Mouse (Mus musculus): ENCODE data around the gene Ssu72. TPM values are rescaled to one million over a fixed set of nuclear protein-coding genes. Genes with fewer than 3 reads are reported as not detected.

The Ssu72 gene
- 81.9 and 101 TPM in 2 replicates for polyA plus RNA-seq (2012; rRNA removed)

DNA sequence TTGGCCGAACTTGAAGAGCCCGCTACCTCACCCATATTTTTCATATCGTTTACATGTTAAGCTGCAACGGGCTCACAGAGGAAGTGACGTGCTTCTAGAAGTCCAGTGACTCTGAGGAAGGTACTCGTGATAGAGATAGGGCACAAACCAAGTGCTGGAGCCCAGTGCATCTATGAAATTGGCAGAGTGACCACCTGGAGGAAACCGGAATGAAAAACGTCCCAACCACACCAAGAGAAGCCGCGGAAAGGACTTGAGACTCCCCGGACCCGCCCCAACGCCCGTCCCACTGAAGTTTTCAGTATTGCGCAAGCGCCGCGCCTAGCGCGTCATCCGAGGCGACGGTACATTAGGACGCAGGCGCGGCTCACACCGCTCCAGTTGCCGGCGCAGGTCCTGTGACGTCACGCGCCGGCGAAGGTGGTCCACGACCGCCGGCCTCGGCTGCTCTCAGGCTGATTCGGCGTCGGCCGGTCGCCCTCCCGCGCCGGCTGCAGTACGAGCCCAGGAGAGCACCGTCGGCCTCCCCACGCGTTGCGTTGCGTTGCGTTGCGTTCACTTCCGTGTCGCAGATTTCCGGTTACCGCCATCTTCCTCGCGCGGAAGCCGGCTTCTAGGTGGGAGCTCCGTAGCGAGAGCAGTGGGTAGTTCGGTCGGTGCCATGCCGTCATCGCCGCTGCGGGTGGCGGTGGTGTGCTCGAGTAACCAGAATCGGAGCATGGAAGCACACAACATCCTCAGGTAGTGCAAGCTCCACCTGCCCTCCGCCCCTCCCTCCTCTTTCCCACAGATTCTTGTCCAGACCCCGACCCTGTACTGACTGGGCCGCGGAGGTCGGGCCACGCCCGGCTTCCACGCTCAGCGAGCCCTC, at the start of gene Ssu72:
Gene Ssu72 (plus strand): TSS at position 80 of the 871 bp plus-strand sequence.
- Histone ChIP-seq H3K36me3 (ENCODE audit: control insufficient read depth, insufficient read depth, low read length) (no peaks in the 10 kb centered on the region), H3K27me3 (replicated peaks; ENCODE audit: control insufficient read depth, insufficient read depth, low read length) (no peaks in the 10 kb centered on the region), H3K4me1 (ENCODE audit: control insufficient read depth, insufficient read depth, low read length) (no peaks in the 10 kb centered on the region; the same call in 1 of the 2 replicates), H3K4me3 (ENCODE audit: insufficient read depth, low read depth, low read length) (peak within 1 kb of the TSS; percentile 89), H3K27ac (ENCODE audit: insufficient read depth, low read depth, low read length) (peak within 1 kb of the TSS; percentile 96)
- DNase-seq = peak; percentile 97
- WGBS = under 1% methylated on average over 83 of the region's 83 CpGs
- peak; percentile 32 for TF ChIP-seq POLR2A (IDR thresholded peaks at IDR 0.05; ENCODE audit: low read depth, low read length)
- TF ChIP-seq CTCF (conservative IDR thresholded peaks at IDR 0.05; ENCODE audit: insufficient read depth, insufficient read length, low read depth, low read length) = no peak

DNA sequence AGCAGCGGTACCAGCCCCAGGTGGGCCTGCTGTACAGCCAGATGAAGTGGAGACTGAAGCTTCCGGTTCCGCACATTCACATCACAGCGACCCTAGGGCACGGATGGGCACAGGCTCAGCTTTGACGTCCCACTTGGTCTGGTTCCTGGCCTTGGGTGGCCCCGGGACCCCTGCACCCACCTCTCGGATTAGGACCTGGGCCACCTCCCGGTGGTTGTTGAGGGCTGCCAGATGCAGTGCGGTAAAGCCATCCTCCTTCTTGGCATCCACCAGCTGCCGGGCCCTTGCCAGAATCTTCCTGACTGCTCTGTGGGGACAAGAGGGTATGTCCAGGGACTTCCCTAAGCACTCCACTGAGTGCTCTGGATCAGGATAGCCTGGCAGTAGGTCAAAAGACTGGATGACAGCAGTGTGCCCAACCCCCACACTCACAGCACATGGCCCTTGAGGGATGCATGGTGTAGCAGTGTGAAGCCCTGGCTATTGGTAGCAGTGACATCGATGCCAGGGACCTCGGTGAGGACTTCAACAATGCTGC, 48.3 kb upstream of the Ssu72 start:
- Histone ChIP-seq H3K27me3 (replicated peaks; ENCODE audit: control insufficient read depth, insufficient read depth, low read length) (no peaks in the 10 kb centered on the region), H3K4me1 (ENCODE audit: control insufficient read depth, insufficient read depth, low read length) (peaks cover 10% of the 10 kb centered on the region), H3K36me3 (ENCODE audit: control insufficient read depth, insufficient read depth, low read length) (no peaks in the 10 kb centered on the region), H3K27ac (ENCODE audit: insufficient read depth, low read depth, low read length) (no peak overlapping the region), H3K4me3 (ENCODE audit: insufficient read depth, low read depth, low read length) (no peak overlapping the region)
- no peak for TF ChIP-seq CTCF (conservative IDR thresholded peaks at IDR 0.05; ENCODE audit: insufficient read depth, insufficient read length, low read depth, low read length)
- no peak for TF ChIP-seq POLR2A (IDR thresholded peaks at IDR 0.05; ENCODE audit: low read depth, low read length)
- 97% methylated on average over 13 of the region's 13 CpGs for WGBS
- no peak for DNase-seq

DNA sequence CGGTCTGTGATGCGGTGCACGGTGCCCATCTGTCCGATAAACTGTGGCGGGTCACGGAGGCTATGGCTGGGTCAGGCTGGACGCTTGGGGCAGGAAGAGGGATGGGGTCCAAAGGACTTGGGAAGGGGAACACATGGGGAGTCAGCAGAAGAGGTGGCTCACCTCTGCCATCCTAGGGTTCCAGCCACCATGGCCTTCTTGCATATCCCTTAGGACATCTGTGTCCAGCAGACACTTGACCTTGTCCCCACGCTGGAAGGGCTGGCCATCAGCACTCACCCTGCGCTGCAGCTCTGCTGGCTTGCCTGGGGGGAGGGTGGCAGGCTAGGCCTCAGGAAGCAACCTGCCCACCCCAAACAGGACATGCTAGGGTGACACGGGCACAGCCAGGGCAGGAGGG, 45.6 kb upstream of the Ssu72 start:
- Histone ChIP-seq H3K4me1 (ENCODE audit: control insufficient read depth, insufficient read depth, low read length) (peaks cover 3% of the 10 kb centered on the region), H3K27me3 (replicated peaks; ENCODE audit: control insufficient read depth, insufficient read depth, low read length) (no peaks in the 10 kb centered on the region), H3K36me3 (ENCODE audit: control insufficient read depth, insufficient read depth, low read length) (no peaks in the 10 kb centered on the region), H3K27ac (ENCODE audit: insufficient read depth, low read depth, low read length) (no peak overlapping the region), H3K4me3 (ENCODE audit: insufficient read depth, low read depth, low read length) (no peak overlapping the region)
- TF ChIP-seq POLR2A (IDR thresholded peaks at IDR 0.05; ENCODE audit: low read depth, low read length) = no peak
- no peak for TF ChIP-seq CTCF (conservative IDR thresholded peaks at IDR 0.05; ENCODE audit: insufficient read depth, insufficient read length, low read depth, low read length)
- no peak for DNase-seq
- 88% methylated on average over 10 of the region's 10 CpGs for WGBS

DNA sequence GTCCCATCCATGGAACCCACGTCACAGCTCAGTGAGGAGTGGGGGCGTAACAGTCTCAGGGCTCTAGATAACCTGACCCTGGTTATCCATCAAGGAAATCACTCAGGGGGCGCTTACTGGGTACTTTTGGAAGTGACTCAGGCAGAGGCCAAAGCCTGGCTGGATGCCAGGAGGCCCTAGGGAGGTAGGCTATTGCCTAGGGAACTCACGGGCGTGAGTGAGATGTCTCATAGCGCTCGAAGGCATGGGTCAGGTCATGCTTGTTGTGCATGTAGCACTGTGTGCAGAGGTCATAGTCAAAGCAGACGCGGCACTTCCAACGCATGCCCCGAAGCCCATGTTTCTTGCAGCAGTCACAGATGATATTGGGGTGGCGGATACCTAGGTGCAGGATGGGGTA, 44.0 kb upstream of the Ssu72 start:
- no peaks in the 10 kb centered on the region for H3K36me3 ChIP-seq (ENCODE audit: control insufficient read depth, insufficient read depth, low read length)
- TF ChIP-seq CTCF (conservative IDR thresholded peaks at IDR 0.05; ENCODE audit: insufficient read depth, insufficient read length, low read depth, low read length) = no peak
- no peak for TF ChIP-seq POLR2A (IDR thresholded peaks at IDR 0.05; ENCODE audit: low read depth, low read length)
- H3K27ac ChIP-seq (ENCODE audit: insufficient read depth, low read depth, low read length) = no peak overlapping the region
- no peaks in the 10 kb centered on the region for H3K27me3 ChIP-seq (replicated peaks; ENCODE audit: control insufficient read depth, insufficient read depth, low read length)
- H3K4me1 ChIP-seq (ENCODE audit: control insufficient read depth, insufficient read depth, low read length) = no peaks in the 10 kb centered on the region
- no peak for DNase-seq
- H3K4me3 ChIP-seq (ENCODE audit: insufficient read depth, low read depth, low read length) = no peak overlapping the region
- 65% methylated on average over 12 of the region's 12 CpGs for WGBS

DNA sequence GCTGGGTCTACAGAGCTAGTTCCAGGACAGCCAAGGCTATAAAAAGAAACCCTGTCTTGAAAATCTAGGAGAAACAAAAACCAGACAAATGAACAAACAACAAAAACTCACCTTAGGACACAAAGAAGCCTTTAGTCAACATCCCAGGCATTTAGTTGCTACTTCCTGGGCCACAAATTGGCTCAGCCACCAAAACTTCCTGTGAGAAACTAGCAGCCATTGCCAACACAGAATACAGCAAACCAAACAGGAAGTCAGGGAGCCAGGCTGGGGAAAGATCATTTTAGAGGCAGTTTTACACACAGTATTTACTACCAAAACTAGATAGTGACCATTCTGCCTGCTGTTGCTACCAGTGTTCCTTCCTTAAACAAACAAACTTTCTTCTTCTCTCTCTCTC, 37.7 kb upstream of the Ssu72 start:
- H3K27ac ChIP-seq (ENCODE audit: insufficient read depth, low read depth, low read length) = peak overlapping the region; percentile 59; the same call in 1 of the 2 replicates
- H3K36me3 ChIP-seq (ENCODE audit: control insufficient read depth, insufficient read depth, low read length) = no peaks in the 10 kb centered on the region
- H3K4me1 ChIP-seq (ENCODE audit: control insufficient read depth, insufficient read depth, low read length) = peaks cover 4% of the 10 kb centered on the region
- no peak overlapping the region for H3K4me3 ChIP-seq (ENCODE audit: insufficient read depth, low read depth, low read length)
- no peaks in the 10 kb centered on the region for H3K27me3 ChIP-seq (replicated peaks; ENCODE audit: control insufficient read depth, insufficient read depth, low read length)
- TF ChIP-seq POLR2A (IDR thresholded peaks at IDR 0.05; ENCODE audit: low read depth, low read length) = no peak
- no peak for TF ChIP-seq CTCF (conservative IDR thresholded peaks at IDR 0.05; ENCODE audit: insufficient read depth, insufficient read length, low read depth, low read length)
- DNase-seq = peak; percentile 23

DNA sequence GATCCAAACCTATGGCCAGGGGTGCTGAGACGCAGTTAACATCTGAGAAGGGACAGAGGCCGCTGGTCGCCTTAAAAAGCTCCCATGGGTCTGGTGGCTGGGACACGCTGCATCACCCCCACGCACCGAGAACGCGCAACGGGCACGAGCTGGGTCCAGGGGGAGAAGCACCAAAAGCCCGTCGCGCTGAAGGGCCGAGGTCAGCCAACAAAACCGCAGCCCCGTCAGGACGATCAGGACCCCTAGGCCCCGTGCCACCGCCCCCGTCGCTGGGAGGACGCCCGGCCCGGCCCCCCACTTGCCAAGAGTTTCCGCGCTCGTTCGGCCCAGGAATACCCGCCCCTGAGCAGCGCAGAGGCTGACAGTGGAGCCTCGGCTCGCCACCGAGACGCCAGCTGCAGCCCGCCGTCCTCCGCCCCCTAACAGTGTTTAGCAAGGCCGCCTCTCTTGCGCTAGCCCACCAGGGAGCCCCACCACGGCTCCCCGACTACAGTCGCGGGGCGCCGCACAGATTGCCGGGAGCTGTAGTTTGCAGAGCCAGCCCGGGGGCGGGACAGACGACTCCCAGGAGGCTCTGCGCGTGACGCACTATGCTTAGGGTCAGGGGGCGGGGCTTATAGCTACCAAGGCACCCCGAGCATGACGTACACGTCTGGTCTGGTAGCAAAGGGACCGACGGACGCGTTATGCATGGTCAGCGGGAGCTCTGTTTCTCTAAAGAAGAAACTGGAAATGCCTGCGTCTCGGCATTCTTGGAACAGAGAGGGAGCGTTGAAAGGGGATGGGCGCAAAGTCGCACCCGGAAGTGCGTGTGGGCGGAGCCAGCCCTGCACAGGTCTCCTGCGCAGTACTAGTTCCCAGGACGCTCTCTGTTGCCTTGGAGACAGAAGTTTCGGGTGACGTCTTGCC, 35.7 kb upstream of the Ssu72 start, which contains the start of gene Mib2:
Gene Mib2 (minus strand): TSS at position 510 of the 909 bp plus-strand sequence.
- H3K36me3 ChIP-seq (ENCODE audit: control insufficient read depth, insufficient read depth, low read length) = no peaks in the 10 kb centered on the region
- peaks cover 4% of the 10 kb centered on the region for H3K4me1 ChIP-seq (ENCODE audit: control insufficient read depth, insufficient read depth, low read length)
- H3K4me3 ChIP-seq (ENCODE audit: insufficient read depth, low read depth, low read length) = peak within 1 kb of the TSS; percentile 78
- TF ChIP-seq CTCF (conservative IDR thresholded peaks at IDR 0.05; ENCODE audit: insufficient read depth, insufficient read length, low read depth, low read length) = no peak
- no peak for TF ChIP-seq POLR2A (IDR thresholded peaks at IDR 0.05; ENCODE audit: low read depth, low read length)
- H3K27ac ChIP-seq (ENCODE audit: insufficient read depth, low read depth, low read length) = peak within 1 kb of the TSS; percentile 97
- WGBS = under 1% methylated on average over 73 of the region's 73 CpGs
- peak; percentile 98 for DNase-seq
- no peaks in the 10 kb centered on the region for H3K27me3 ChIP-seq (replicated peaks; ENCODE audit: control insufficient read depth, insufficient read depth, low read length)
